Mouse (Mus musculus): ENCODE results near the gene Retreg3.

DNA sequence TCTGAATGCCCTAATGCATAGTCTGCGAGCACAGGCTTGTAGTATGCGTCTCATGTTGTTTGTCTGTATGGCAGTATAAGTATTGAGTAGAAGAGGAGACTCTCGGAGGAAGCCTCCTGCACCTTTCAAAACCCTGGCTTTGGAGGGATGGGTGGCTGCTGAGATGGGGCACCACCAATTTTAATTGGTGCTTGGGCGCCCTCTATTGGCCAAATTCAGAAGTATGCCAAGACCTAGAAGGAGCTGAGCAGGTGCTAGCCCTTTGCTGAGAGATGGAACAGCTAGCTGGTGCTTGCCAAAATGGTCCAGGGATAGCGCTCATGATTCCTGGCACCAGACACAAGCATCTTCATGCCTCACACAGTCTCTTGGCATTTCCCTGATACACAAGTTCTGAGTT is 61.8 kb downstream of the Retreg3 start:
- TF ChIP-seq POLR2A (IDR thresholded peaks at IDR 0.05; ENCODE audit: insufficient read length, low read depth) (no peak), CEBPB (IDR thresholded peaks at IDR 0.05; ENCODE audit: insufficient read depth, poor library complexity, severe bottlenecking) (no peak), USF1 (IDR thresholded peaks at IDR 0.05; ENCODE audit: low read depth) (no peak), E2F4 (IDR thresholded peaks at IDR 0.05; ENCODE audit: insufficient read depth) (no peak), MYOG (IDR thresholded peaks at IDR 0.05; ENCODE audit: control insufficient read depth in 1 of 3, insufficient read depth in 1 of 3, insufficient read length in 2 of 3, low read depth in 2 of 3) (no peak), MAX (IDR thresholded peaks at IDR 0.05; ENCODE audit: low read depth) (no peak)

Measured in myocyte (in vitro differentiated cells).